Mouse (Mus musculus) ES-E14 (cell line): ENCODE measurements around the gene Zfp324. TPM values are rescaled to one million over a fixed set of nuclear protein-coding genes. Genes with fewer than 3 reads are reported as not detected.
A peak's percentile ranks its signal among the peaks of the same experiment; 100 is the strongest.

Experiments
- DNase-seq: peaks from one replicate; pipeline ENCODE4 v3.0.0-alpha.2; 2013; ENCODE audit warnings: low read depth, low spot score
- H3K27ac ChIP-seq: 2 replicates; pipeline ENCODE4 v1.5.1; 2012; ENCODE audit warnings: low read depth, mild to moderate bottlenecking, low read length, moderate library complexity, mixed read lengths; ENCODE audit not compliant: poor library complexity, insufficient read depth, severe bottlenecking
- H3K36me3 ChIP-seq: 2 replicates; pipeline ENCODE4 v1.6.1; 2012; ENCODE audit warnings: mild to moderate bottlenecking, low read length, moderate library complexity, mixed read lengths; ENCODE audit not compliant: control insufficient read depth, poor library complexity, insufficient read depth, severe bottlenecking
- H3K4me1 ChIP-seq, 2 experiments: fragments of 150-350 bp in 1 of 2; sonication (generic) in 1 of 2; 2 replicates each; pipeline ENCODE4 v1.6.1; 2012; ENCODE audit warnings: low read length in 2 of 2, mild to moderate bottlenecking in 1 of 2, mixed read lengths in 1 of 2; ENCODE audit not compliant: control insufficient read depth in 2 of 2, insufficient read depth in 2 of 2, poor library complexity in 1 of 2
- H3K4me3 ChIP-seq, 2 experiments: fragments of 150-350 bp in 1 of 2; sonication (generic) in 1 of 2; 2 replicates each; pipeline ENCODE4 v1.5.1; 2012; ENCODE audit warnings: low read length in 2 of 2, low read depth in 1 of 2, mild to moderate bottlenecking in 1 of 2, mixed read lengths in 1 of 2; ENCODE audit not compliant: insufficient read depth in 1 of 2, poor library complexity in 1 of 2, severe bottlenecking in 1 of 2
- H3K9ac ChIP-seq: 2 replicates; pipeline ENCODE4 v1.6.1; 2012; ENCODE audit warnings: low read depth, mild to moderate bottlenecking, low read length, mixed read lengths; ENCODE audit not compliant: poor library complexity, insufficient read depth, severe bottlenecking
- H3K9me3 ChIP-seq: fragments of 150-350 bp; sonication (generic); 2 replicates; pipeline ENCODE4 v1.6.1; 2012; ENCODE audit warnings: low read depth, mild to moderate bottlenecking, low read length; ENCODE audit not compliant: control insufficient read depth, insufficient read depth
- CHD2 ChIP-seq: IDR thresholded peaks from 2 replicates; pipeline ENCODE4 v1.6.1; 2014; ENCODE audit warnings: mild to moderate bottlenecking, low read depth, low read length, inconsistent platforms
- HCFC1 ChIP-seq: IDR thresholded peaks from 2 replicates; pipeline ENCODE4 v1.6.1; 2012; ENCODE audit warnings: low read length, inconsistent platforms, borderline replicate concordance; ENCODE audit not compliant: insufficient read depth
- MAFK ChIP-seq: IDR thresholded peaks from 2 replicates; pipeline ENCODE4 v1.6.1; 2014; ENCODE audit warnings: mild to moderate bottlenecking, low read depth, low read length, inconsistent platforms; ENCODE audit not compliant: insufficient read depth
- ZC3H11A ChIP-seq: IDR thresholded peaks from 2 replicates; pipeline ENCODE4 v1.6.1; 2012; ENCODE audit warnings: low read depth, mild to moderate bottlenecking, inconsistent platforms, low read length, borderline replicate concordance
- ZNF384 ChIP-seq: IDR thresholded peaks from 2 replicates; pipeline ENCODE4 v1.6.1; 2012; ENCODE audit warnings: low read depth, low read length, inconsistent platforms
- in situ Hi-C, 2 experiments: fragments of 600-800 bp; cut with MboI; formaldehyde crosslinking; loops; one replicate each; pipeline ENCODE4 v1.15.1; 2025; ENCODE audit warnings: low sequenced_read_pairs in 2 of 2, inconsistent platforms in 1 of 2; ENCODE audit not compliant: unreplicated experiment in 2 of 2
- total RNA-seq: library from RNA; depleted of rRNA; stranded (reverse); fragments of 300-350 nt; gene quantifications from 2 replicates; pipeline ENCODE4 v1.2.3, GENCODE M21; 2012; rRNA removed

Zfp324 gene
- total RNA-seq, 1 experiment = 5.6 TPM

GRCm38 (mm10) chr7:13014275-13014839 is 48.7 kb downstream of the Zfp324 start:
- Histone ChIP-seq H3K9me3 (no peaks in the 10 kb centered on the region), H3K9ac (no peak overlapping the region), H3K36me3 (no peaks in the 10 kb centered on the region), H3K4me1 (peaks cover 14 to 18% of the 10 kb centered on the region in 2 experiments; a peak in 3 of 4 replicates), H3K27ac (peak overlapping the region; percentile 100; the same call in 1 of the 2 replicates), H3K4me3 (peak overlapping the region in 1 of 2 experiments; percentile 11; a peak in 1 of 4 replicates)
- TF ChIP-seq HCFC1 (no peak), CHD2 (peak; percentile 78)
- in situ Hi-C loops = no loop called here
- DNase-seq = peak; percentile 97

GRCm38 (mm10) chr7:13015217-13015616 is 49.6 kb downstream of the Zfp324 start:
- peaks cover 14 to 20% of the 10 kb centered on the region in 2 experiments; a peak in 3 of 4 replicates for H3K4me1 ChIP-seq
- H3K9ac ChIP-seq = peak overlapping the region; percentile 45; the same call in 1 of the 2 replicates
- H3K36me3 ChIP-seq = no peaks in the 10 kb centered on the region
- peak overlapping the region; percentile 97; the same call in 1 of the 2 replicates for H3K27ac ChIP-seq
- H3K9me3 ChIP-seq = no peaks in the 10 kb centered on the region
- H3K4me3 ChIP-seq = no peak overlapping the region
- in situ Hi-C loops = no loop called here
- DNase-seq = no peak
- no peak for TF ChIP-seq CHD2
- TF ChIP-seq MAFK = no peak
- no peak for TF ChIP-seq ZC3H11A
- TF ChIP-seq ZNF384 = peak; percentile 92

- peaks cover 30% of the 10 kb centered on the region for H3K36me3 ChIP-seq
- peak overlapping the region; percentile 48 to 88 for H3K4me3 ChIP-seq
- H3K9me3 ChIP-seq = no peaks in the 10 kb centered on the region
- peak overlapping the region; percentile 76 for H3K9ac ChIP-seq
- peak; percentile 92 for DNase-seq
- H3K27ac ChIP-seq = peak overlapping the region; percentile 86
- TF ChIP-seq ZC3H11A = no peak
- no peak for TF ChIP-seq CHD2
- TF ChIP-seq MAFK = no peak
- H3K4me1 ChIP-seq = peaks cover 4 to 9% of the 10 kb centered on the region in 2 experiments; a peak in 2 of 4 replicates
- in situ Hi-C loops = no loop called here
These were observed 57.3 kb downstream of the Zfp324 start for GRCm38 (mm10) chr7:13022773-13023535.

Other genes starting within 250 kb of the Zfp324 start
- not detected in 2 replicates for gene Vmn2r56, start 230.8 kb upstream of the Zfp324 start, total RNA-seq
- 13.3 and 19.2 TPM in 2 replicates for gene Zscan18, start 162.2 kb upstream of the Zfp324 start, total RNA-seq
- 10.3 and 13.6 TPM in 2 replicates for gene Zfp329, start 147.0 kb upstream of the Zfp324 start, total RNA-seq
- gene Zfp110, start 131.1 kb upstream of the Zfp324 start, total RNA-seq = 53.9 and 65.9 TPM in 2 replicates
- 1.4 and 1.8 TPM in 2 replicates for gene Zfp128, start 84.7 kb upstream of the Zfp324 start, total RNA-seq
- gene Zscan22, start 68.0 kb upstream of the Zfp324 start, total RNA-seq = 5.1 and 5.7 TPM in 2 replicates
- gene Rps5, start 43.5 kb upstream of the Zfp324 start, total RNA-seq = 3,358 and 4,390 TPM in 2 replicates
- 4.4 and 6.9 TPM in 2 replicates for gene Rnf225, start 38.4 kb upstream of the Zfp324 start, total RNA-seq
- 6.4 and 7.3 TPM in 2 replicates for gene Zfp446, start 12.0 kb downstream of the Zfp324 start, total RNA-seq
- gene Slc27a5, start 32.4 kb downstream of the Zfp324 start, total RNA-seq = 0.45 and 0.69 TPM in 2 replicates
- gene Trim28, start 33.3 kb downstream of the Zfp324 start, total RNA-seq = 2,698 and 2,854 TPM in 2 replicates
- 23.7 and 26.7 TPM in 2 replicates for gene Zbtb45, start 44.2 kb downstream of the Zfp324 start, total RNA-seq
- 103 and 143 TPM in 2 replicates for gene Chmp2a, start 69.0 kb downstream of the Zfp324 start, total RNA-seq
- gene Ube2m, start 72.4 kb downstream of the Zfp324 start, total RNA-seq = 73.8 and 92.8 TPM in 2 replicates
- gene Mzf1, start 88.9 kb downstream of the Zfp324 start, total RNA-seq = 3.2 and 3.8 TPM in 2 replicates
- gene Vmn1r85, start 129.3 kb downstream of the Zfp324 start, total RNA-seq = not detected in 2 replicates
- gene Vmn1r86, start 154.1 kb downstream of the Zfp324 start, total RNA-seq = not detected in 2 replicates
- not detected in 2 replicates for gene Vmn1r87, start 174.3 kb downstream of the Zfp324 start, total RNA-seq
- gene Vmn1r88, start 193.7 kb downstream of the Zfp324 start, total RNA-seq = 0.04 and 0.11 TPM in 2 replicates
- not detected in 2 replicates for gene Vmn1r89, start 247.2 kb downstream of the Zfp324 start, total RNA-seq